Mouse (Mus musculus) ES-E14 (cell line): Measurements from ENCODE around the gene Rfng. TPM values are rescaled to one million over a fixed set of nuclear protein-coding genes. Genes with fewer than 3 reads are reported as not detected.

ENCODE experiments used
- DNase-seq: peaks from one replicate; pipeline ENCODE4 v3.0.0-alpha.2; 2013; ENCODE audit warnings: low read depth, low spot score
- H3K27ac ChIP-seq: 2 replicates; pipeline ENCODE4 v1.5.1; 2012; ENCODE audit warnings: low read depth, mild to moderate bottlenecking, low read length, moderate library complexity, mixed read lengths; ENCODE audit not compliant: poor library complexity, insufficient read depth, severe bottlenecking
- H3K36me3 ChIP-seq: 2 replicates; pipeline ENCODE4 v1.6.1; 2012; ENCODE audit warnings: mild to moderate bottlenecking, low read length, moderate library complexity, mixed read lengths; ENCODE audit not compliant: control insufficient read depth, poor library complexity, insufficient read depth, severe bottlenecking
- H3K4me1 ChIP-seq, 2 experiments: fragments of 150-350 bp in 1 of 2; sonication (generic) in 1 of 2; 2 replicates each; pipeline ENCODE4 v1.6.1; 2012; ENCODE audit warnings: low read length in 2 of 2, mild to moderate bottlenecking in 1 of 2, mixed read lengths in 1 of 2; ENCODE audit not compliant: control insufficient read depth in 2 of 2, insufficient read depth in 2 of 2, poor library complexity in 1 of 2
- H3K4me3 ChIP-seq, 2 experiments: fragments of 150-350 bp in 1 of 2; sonication (generic) in 1 of 2; 2 replicates each; pipeline ENCODE4 v1.5.1; 2012; ENCODE audit warnings: low read length in 2 of 2, low read depth in 1 of 2, mild to moderate bottlenecking in 1 of 2, mixed read lengths in 1 of 2; ENCODE audit not compliant: insufficient read depth in 1 of 2, poor library complexity in 1 of 2, severe bottlenecking in 1 of 2
- H3K9ac ChIP-seq: 2 replicates; pipeline ENCODE4 v1.6.1; 2012; ENCODE audit warnings: low read depth, mild to moderate bottlenecking, low read length, mixed read lengths; ENCODE audit not compliant: poor library complexity, insufficient read depth, severe bottlenecking
- H3K9me3 ChIP-seq: fragments of 150-350 bp; sonication (generic); 2 replicates; pipeline ENCODE4 v1.6.1; 2012; ENCODE audit warnings: low read depth, mild to moderate bottlenecking, low read length; ENCODE audit not compliant: control insufficient read depth, insufficient read depth
- CHD2 ChIP-seq: IDR thresholded peaks from 2 replicates; pipeline ENCODE4 v1.6.1; 2014; ENCODE audit warnings: mild to moderate bottlenecking, low read depth, low read length, inconsistent platforms
- HCFC1 ChIP-seq: IDR thresholded peaks from 2 replicates; pipeline ENCODE4 v1.6.1; 2012; ENCODE audit warnings: low read length, inconsistent platforms, borderline replicate concordance; ENCODE audit not compliant: insufficient read depth
- MAFK ChIP-seq: IDR thresholded peaks from 2 replicates; pipeline ENCODE4 v1.6.1; 2014; ENCODE audit warnings: mild to moderate bottlenecking, low read depth, low read length, inconsistent platforms; ENCODE audit not compliant: insufficient read depth
- ZC3H11A ChIP-seq: IDR thresholded peaks from 2 replicates; pipeline ENCODE4 v1.6.1; 2012; ENCODE audit warnings: low read depth, mild to moderate bottlenecking, inconsistent platforms, low read length, borderline replicate concordance
- ZNF384 ChIP-seq: IDR thresholded peaks from 2 replicates; pipeline ENCODE4 v1.6.1; 2012; ENCODE audit warnings: low read depth, low read length, inconsistent platforms
- in situ Hi-C, 2 experiments: fragments of 600-800 bp; cut with MboI; formaldehyde crosslinking; loops; one replicate each; pipeline ENCODE4 v1.15.1; 2025; ENCODE audit warnings: low sequenced_read_pairs in 2 of 2, inconsistent platforms in 1 of 2; ENCODE audit not compliant: unreplicated experiment in 2 of 2
- total RNA-seq: library from RNA; depleted of rRNA; stranded (reverse); fragments of 300-350 nt; gene quantifications from 2 replicates; pipeline ENCODE4 v1.2.3, GENCODE M21; 2012

The Rfng gene
- total RNA-seq, 1 experiment: 18.8 TPM

GRCm38 (mm10) chr11:120817358-120817757 is 33.4 kb upstream of the Rfng start:
- in situ Hi-C loops: no loop called here
- Histone ChIP-seq H3K27ac (no peak overlapping the region), H3K4me3 (no peak overlapping the region), H3K36me3 (peaks cover 98% of the 10 kb centered on the region), H3K9ac (no peak overlapping the region), H3K4me1 (peaks cover 0 to 10% of the 10 kb centered on the region in 2 experiments; a peak in 2 of 4 replicates), H3K9me3 (no peaks in the 10 kb centered on the region)
- no peak for DNase-seq
- TF ChIP-seq ZC3H11A (no peak), MAFK (no peak), ZNF384 (no peak), HCFC1 (no peak), CHD2 (no peak)

GRCm38 (mm10) chr11:120812068-120812467 is 28.1 kb upstream of the Rfng start:
- H3K36me3 ChIP-seq: peaks cover 100% of the 10 kb centered on the region
- in situ Hi-C loops: no loop called here
- no peak overlapping the region for H3K27ac ChIP-seq
- TF ChIP-seq MAFK (no peak), ZNF384 (no peak), ZC3H11A (no peak), CHD2 (no peak), HCFC1 (no peak)
- H3K9me3 ChIP-seq: no peaks in the 10 kb centered on the region
- DNase-seq: no peak
- H3K4me3 ChIP-seq: no peak overlapping the region
- peaks cover 0 to 5% of the 10 kb centered on the region in 2 experiments; a peak in 1 of 4 replicates for H3K4me1 ChIP-seq
- H3K9ac ChIP-seq: no peak overlapping the region

GRCm38 (mm10) chr11:120808010-120808409 is 24.0 kb upstream of the Rfng start:
- H3K4me1 ChIP-seq: peaks cover 4 to 9% of the 10 kb centered on the region in 2 experiments; a peak in 3 of 4 replicates
- no peak overlapping the region for H3K27ac ChIP-seq
- no peak overlapping the region for H3K9ac ChIP-seq
- no peak overlapping the region for H3K4me3 ChIP-seq
- no peak for DNase-seq
- H3K36me3 ChIP-seq: peaks cover 70% of the 10 kb centered on the region
- TF ChIP-seq HCFC1 (no peak), ZC3H11A (no peak), ZNF384 (no peak), MAFK (no peak), CHD2 (no peak)
- in situ Hi-C loops: no loop called here
- H3K9me3 ChIP-seq: no peaks in the 10 kb centered on the region

- DNase-seq: no peak
- H3K4me1 ChIP-seq: peaks cover 4 to 11% of the 10 kb centered on the region in 2 experiments; a peak in 3 of 4 replicates
- peaks cover 46% of the 10 kb centered on the region for H3K36me3 ChIP-seq
- TF ChIP-seq ZC3H11A (no peak), HCFC1 (no peak), ZNF384 (no peak), CHD2 (0 out of 2 replicates have a peak, but pooled peaks have one; percentile 32), MAFK (no peak)
- H3K4me3 ChIP-seq: no peak overlapping the region
- H3K27ac ChIP-seq: no peak overlapping the region
- no peak overlapping the region for H3K9ac ChIP-seq
- in situ Hi-C loops: no loop called here
- H3K9me3 ChIP-seq: no peaks in the 10 kb centered on the region
Observed at GRCm38 (mm10) chr11:120805375-120806298, 21.6 kb upstream of the Rfng start.
